ENCODE assay signal across 8 mouse cellular contexts in genomic region chr11:76292831-76293230, GRCm38 (mm10). TPM values are rescaled to one million over a fixed set of nuclear protein-coding genes. Genes with fewer than 3 reads are reported as not detected.
DNase-seq lines count a peak whose midpoint lies in the region; ATAC-seq lines count a peak whose summit lies in the region.

No protein-coding gene starts in this region.

- H3K36me3 ChIP-seq in heart, embryonic 13.5 days: no peaks in the 10 kb centered on the region
- no peaks in the 10 kb centered on the region for H3K36me3 ChIP-seq in midbrain, embryonic 16.5 days (ENCODE audit: control insufficient read depth, insufficient read depth, low read length)

- peak; percentile 45 for DNase-seq in gastrocnemius, adult 18-20 months (ENCODE audit: low spot score)
- no peak for DNase-seq in gastrocnemius, postnatal 14 days
- DNase-seq in kidney, postnatal 10 days: peak; percentile 60
- no peak for DNase-seq in Muller cell, postnatal 12 days (ENCODE audit: inconsistent ontology term)
- DNase-seq in frontal cortex, postnatal 25 days (ENCODE audit: low spot score in 2 of 2): no peak

- H3K4me2 ChIP-seq in heart, embryonic 13.5 days: peak overlapping the region; percentile 48
- H3K4me2 ChIP-seq in midbrain, embryonic 16.5 days (ENCODE audit: low read length): no peak overlapping the region

- no peaks in the 10 kb centered on the region for H3K9me3 ChIP-seq in heart, embryonic 13.5 days
- H3K9me3 ChIP-seq in midbrain, embryonic 16.5 days (replicated peaks; ENCODE audit: control insufficient read depth, low read length, poor library complexity, severe bottlenecking): no peaks in the 10 kb centered on the region

- H3K27me3 ChIP-seq in heart, embryonic 13.5 days (replicated peaks): no peaks in the 10 kb centered on the region
- no peaks in the 10 kb centered on the region for H3K27me3 ChIP-seq in midbrain, embryonic 16.5 days (ENCODE audit: control insufficient read depth, insufficient read depth, low read depth, low read length)

- no peak overlapping the region for H3K4me3 ChIP-seq in heart, embryonic 13.5 days
- no peak overlapping the region for H3K4me3 ChIP-seq in midbrain, embryonic 16.5 days (ENCODE audit: low read depth, low read length)

- H3K4me1 ChIP-seq in heart, embryonic 13.5 days: peaks cover 69% of the 10 kb centered on the region
- H3K4me1 ChIP-seq in midbrain, embryonic 16.5 days (ENCODE audit: control insufficient read depth, insufficient read depth, low read length): peaks cover 2% of the 10 kb centered on the region; the same call in 1 of the 2 replicates

- intact Hi-C loops in gastrocnemius, postnatal 14 days (cut with DNase I; ENCODE audit: low total_unique reads): no loop called here

- H3K27ac ChIP-seq in heart, embryonic 13.5 days (replicated peaks): peak overlapping the region; percentile 85
- peak overlapping the region; percentile 21; the same call in 1 of the 2 replicates for H3K27ac ChIP-seq in midbrain, embryonic 16.5 days (ENCODE audit: low read length)

- ATAC-seq in heart, embryonic 13.5 days (ENCODE audit: extremely low read depth, insufficient number of reproducible peaks, low FRiP score, low TSS enrichment): no peak
- no peak for ATAC-seq in midbrain, embryonic 16.5 days
- no peak for ATAC-seq in CD4-positive, CD25-positive, alpha-beta regulatory T cell, adult 4 months

- 50% methylated on average over 6 of the region's 6 CpGs for WGBS in heart, embryonic 13.5 days
- WGBS in midbrain, embryonic 16.5 days: 56% methylated on average over 6 of the region's 6 CpGs

- H3K9ac ChIP-seq in heart, embryonic 13.5 days: peak overlapping the region; percentile 40; the same call in 1 of the 2 replicates
- H3K9ac ChIP-seq in midbrain, embryonic 16.5 days (ENCODE audit: low read depth, low read length): no peak overlapping the region

RNA-seq across cellular contexts. Expression of gene Glod4, which starts 49.3 kb away (rescaled TPM):
- 10 to 100 TPM; 25.5 to 27.8 TPM for total RNA-seq in gastrocnemius, adult 18-20 months (2021)
- 10 to 100 TPM; 25.2 to 28.0 TPM for total RNA-seq in gastrocnemius, postnatal 14 days (2021)
- 114 and 126 TPM in 2 replicates for polyA plus RNA-seq in heart, embryonic 13.5 days (2015; fragmentation: Nextera tagmentation; extraction: Ambion mirVana)
- 121 and 123 TPM in 2 replicates for polyA plus RNA-seq in midbrain, embryonic 16.5 days (2015; fragmentation: Nextera tagmentation; extraction: Ambion mirVana)
- polyA plus RNA-seq in CD4-positive, CD25-positive, alpha-beta regulatory T cell, adult 4 months (2017; shearing (Covaris generic)): 10 to 100 TPM; 78.6 to 89.4 TPM

RNA-seq across cellular contexts. Expression of gene Mrm3, which starts 49.3 kb away (rescaled TPM):
- total RNA-seq in gastrocnemius, adult 18-20 months (2021): 10 to 100 TPM; 11.1 to 16.6 TPM
- total RNA-seq in gastrocnemius, postnatal 14 days (2021): 10 to 100 TPM; 13.4 to 14.4 TPM
- polyA plus RNA-seq in heart, embryonic 13.5 days (2015; fragmentation: Nextera tagmentation; extraction: Ambion mirVana): 21.1 and 24.2 TPM in 2 replicates
- 25.4 and 26.5 TPM in 2 replicates for polyA plus RNA-seq in midbrain, embryonic 16.5 days (2015; fragmentation: Nextera tagmentation; extraction: Ambion mirVana)
- polyA plus RNA-seq in CD4-positive, CD25-positive, alpha-beta regulatory T cell, adult 4 months (2017; shearing (Covaris generic)): 10 to 100 TPM; 13.2 to 19.9 TPM

Comparison
In these comparisons a context has a peak if more than half of its experiments do, and no peak if none do; other contexts are left out.
1. DNase-seq: peak in gastrocnemius, adult 18-20 months (single experiment) and kidney, postnatal 10 days (single experiment); none in gastrocnemius, postnatal 14 days (single experiment), Muller cell, postnatal 12 days (single experiment) and frontal cortex, postnatal 25 days (0 of 2).